Mouse (Mus musculus) MEL (cell line): Measurements from ENCODE around the gene Dpf3. TPM values are rescaled to one million over a fixed set of nuclear protein-coding genes. Genes with fewer than 3 reads are reported as not detected.

ENCODE experiments used
- DNase-seq: peaks from one replicate; pipeline ENCODE4 v3.0.0; 2011; ENCODE audit warnings: low read depth, low spot score
- H3K27ac ChIP-seq: 2 replicates; pipeline ENCODE4 v1.5.1; 2012; ENCODE audit warnings: low read depth, mild to moderate bottlenecking, control low read depth, low read length, moderate library complexity; ENCODE audit not compliant: control insufficient read depth
- H3K27me3 ChIP-seq, 2 experiments: fragments of 150-350 bp in 1 of 2; sonication (generic) in 1 of 2; 2 replicates each; pipeline ENCODE4 v1.6.1; 2012; ENCODE audit warnings: low read length in 2 of 2, mild to moderate bottlenecking in 2 of 2, improper control_type of control experiment in 1 of 2, moderate library complexity in 1 of 2; ENCODE audit not compliant: insufficient read depth in 2 of 2, control insufficient read depth in 1 of 2
- H3K36me3 ChIP-seq, 2 experiments: 2 replicates each; pipeline ENCODE4 v1.6.1; 2012 to 2014; ENCODE audit warnings: low read length in 2 of 2, improper control_type of control experiment in 1 of 2, inconsistent platforms in 1 of 2, mild to moderate bottlenecking in 1 of 2; ENCODE audit not compliant: insufficient read depth in 2 of 2, control insufficient read depth in 1 of 2
- H3K4me1 ChIP-seq, 2 experiments: fragments of 150-350 bp in 1 of 2; sonication (generic) in 1 of 2; 2 replicates each; pipeline ENCODE4 v1.6.1; 2012; ENCODE audit warnings: low read length in 2 of 2, improper control_type of control experiment in 1 of 2, mild to moderate bottlenecking in 1 of 2; ENCODE audit not compliant: insufficient read depth in 2 of 2, control insufficient read depth in 1 of 2
- H3K4me3 ChIP-seq, 2 experiments: fragments of 150-350 bp in 1 of 2; sonication (generic) in 1 of 2; 2 replicates each; pipeline ENCODE4 v1.5.1; 2012; ENCODE audit warnings: low read depth in 2 of 2, low read length in 2 of 2, mild to moderate bottlenecking in 2 of 2, moderate library complexity in 2 of 2, control low read depth in 1 of 2, improper control_type of control experiment in 1 of 2; ENCODE audit not compliant: control insufficient read depth in 1 of 2, insufficient read depth in 1 of 2
- H3K79me2 ChIP-seq: 2 replicates; pipeline ENCODE4 v1.6.1; 2012; ENCODE audit warnings: mild to moderate bottlenecking, low read length, moderate library complexity; ENCODE audit not compliant: control insufficient read depth, poor library complexity, insufficient read depth
- H3K9ac ChIP-seq: 2 replicates; pipeline ENCODE4 v1.6.1; 2012; ENCODE audit warnings: low read depth, mild to moderate bottlenecking, control low read depth, low read length, moderate library complexity; ENCODE audit not compliant: control insufficient read depth, poor library complexity, severe bottlenecking
- H3K9me3 ChIP-seq: fragments of 150-350 bp; sonication (generic); replicated peaks from 2 replicates; pipeline ENCODE4 v1.6.1; 2012; ENCODE audit warnings: mild to moderate bottlenecking, low read length, improper control_type of control experiment, moderate library complexity; ENCODE audit not compliant: insufficient read depth
- CTCF ChIP-seq, 3 experiments: IDR thresholded peaks in 2 of 3; conservative IDR thresholded peaks in 1 of 3; 2 replicates each; pipeline ENCODE4 v1.5.1; 2011 to 2012; ENCODE audit warnings: low read length in 3 of 3, low read depth in 2 of 3, mild to moderate bottlenecking in 2 of 3, improper control_type of control experiment in 1 of 3, inconsistent platforms in 1 of 3, mixed read lengths in 1 of 3, moderate library complexity in 1 of 3; ENCODE audit not compliant: control insufficient read depth in 1 of 3, insufficient read depth in 1 of 3, poor library complexity in 1 of 3, severe bottlenecking in 1 of 3
- E2F4 ChIP-seq: IDR thresholded peaks from 2 replicates; pipeline ENCODE4 v1.6.1; 2011; ENCODE audit warnings: low read depth, low read length, improper control_type of control experiment, borderline replicate concordance
- EP300 ChIP-seq, 2 experiments: IDR thresholded peaks; 2 replicates each; pipeline ENCODE4 v1.6.1; 2011; ENCODE audit warnings: improper control_type of control experiment in 2 of 2, low read length in 2 of 2, low read depth in 1 of 2, mild to moderate bottlenecking in 1 of 2
- ETS1 ChIP-seq: IDR thresholded peaks from 2 replicates; pipeline ENCODE4 v1.6.1; 2012; ENCODE audit warnings: low read depth, mild to moderate bottlenecking, inconsistent platforms, low read length, improper control_type of control experiment, moderate library complexity
- GABPA ChIP-seq: IDR thresholded peaks from 2 replicates; pipeline ENCODE4 v1.6.1; 2012; ENCODE audit warnings: low read depth, mild to moderate bottlenecking, inconsistent platforms, low read length, improper control_type of control experiment, moderate library complexity
- GATA1 ChIP-seq: IDR thresholded peaks from 2 replicates; pipeline ENCODE4 v1.6.1; 2011; ENCODE audit warnings: low read depth, low read length, improper control_type of control experiment
- HCFC1 ChIP-seq: IDR thresholded peaks from 2 replicates; pipeline ENCODE4 v1.6.1; 2012; ENCODE audit warnings: low read depth, mild to moderate bottlenecking, inconsistent platforms, low read length, improper control_type of control experiment, moderate library complexity
- JUND ChIP-seq: IDR thresholded peaks from 2 replicates; pipeline ENCODE4 v1.6.1; 2011; ENCODE audit warnings: low read depth, mild to moderate bottlenecking, improper control_type of control experiment, low read length
- MAZ ChIP-seq: IDR thresholded peaks from 2 replicates; pipeline ENCODE4 v1.6.1; 2012; ENCODE audit warnings: low read depth, mild to moderate bottlenecking, inconsistent platforms, low read length, improper control_type of control experiment
- MEF2A ChIP-seq: IDR thresholded peaks from 2 replicates; pipeline ENCODE4 v1.6.1; 2014; ENCODE audit warnings: low read depth, mild to moderate bottlenecking, inconsistent platforms, low read length, improper control_type of control experiment; ENCODE audit not compliant: poor library complexity, insufficient replicate concordance, severe bottlenecking; ENCODE audit errors: extremely low read depth
- MXI1 ChIP-seq: IDR thresholded peaks from 2 replicates; pipeline ENCODE4 v1.6.1; 2011; ENCODE audit warnings: mild to moderate bottlenecking, low read depth, low read length, improper control_type of control experiment
- MYB ChIP-seq: IDR thresholded peaks from 2 replicates; pipeline ENCODE4 v1.6.1; 2011; ENCODE audit warnings: mild to moderate bottlenecking, low read depth, low read length, improper control_type of control experiment
- MYC ChIP-seq: IDR thresholded peaks from 2 replicates; pipeline ENCODE4 v1.6.1; 2011; ENCODE audit warnings: low read depth, mild to moderate bottlenecking, low read length, improper control_type of control experiment, moderate library complexity
- NRF1 ChIP-seq: IDR thresholded peaks from 2 replicates; pipeline ENCODE4 v1.6.1; 2014; ENCODE audit warnings: low read depth, mild to moderate bottlenecking, inconsistent platforms, low read length, improper control_type of control experiment, moderate library complexity; ENCODE audit not compliant: poor library complexity, insufficient read depth, severe bottlenecking
- POLR2AphosphoS5 ChIP-seq: IDR thresholded peaks from 2 replicates; pipeline ENCODE4 v1.6.1; 2012; ENCODE audit warnings: low read depth, borderline replicate concordance, mild to moderate bottlenecking, inconsistent platforms, low read length, moderate library complexity, mixed read lengths
- RCOR1 ChIP-seq: IDR thresholded peaks from 2 replicates; pipeline ENCODE4 v1.6.1; 2012; ENCODE audit warnings: low read depth, mild to moderate bottlenecking, inconsistent platforms, low read length, improper control_type of control experiment
- TAL1 ChIP-seq: IDR thresholded peaks from 2 replicates; pipeline ENCODE4 v1.6.1; 2012; ENCODE audit warnings: mild to moderate bottlenecking, inconsistent platforms, low read length, moderate library complexity, mixed read lengths
- TCF12 ChIP-seq: IDR thresholded peaks from 2 replicates; pipeline ENCODE4 v1.6.1; 2014; ENCODE audit warnings: low read depth, mild to moderate bottlenecking, inconsistent platforms, low read length, improper control_type of control experiment, moderate library complexity
- USF2 ChIP-seq, 2 experiments: IDR thresholded peaks; 2 replicates each; pipeline ENCODE4 v1.6.1; 2011 to 2012; ENCODE audit warnings: improper control_type of control experiment in 2 of 2, low read length in 2 of 2, borderline replicate concordance in 1 of 2, inconsistent platforms in 1 of 2, low read depth in 1 of 2, mild to moderate bottlenecking in 1 of 2; ENCODE audit not compliant: insufficient read depth in 1 of 2
- ZC3H11A ChIP-seq: IDR thresholded peaks from 2 replicates; pipeline ENCODE4 v1.6.1; 2012; ENCODE audit warnings: low read depth, mild to moderate bottlenecking, inconsistent platforms, low read length, improper control_type of control experiment
- ZMIZ1 ChIP-seq: IDR thresholded peaks from 2 replicates; pipeline ENCODE4 v1.6.1; 2012; ENCODE audit warnings: low read depth, mild to moderate bottlenecking, inconsistent platforms, low read length, improper control_type of control experiment, moderate library complexity
- ZNF384 ChIP-seq: IDR thresholded peaks from 2 replicates; pipeline ENCODE4 v1.6.1; 2012; ENCODE audit warnings: low read depth, mild to moderate bottlenecking, inconsistent platforms, low read length, improper control_type of control experiment
- polyA plus RNA-seq, 2 experiments: library from polyadenylated mRNA; stranded (reverse) in 1 of 2; unstranded in 1 of 2; fragments of >175 nt in 1 of 2; fragments of >200 nt in 1 of 2; gene quantifications; 2 replicates each; pipeline versions ENCODE4 v1.2.1 to v1.2.4; 2012; ENCODE audit warnings: low replicate concordance in 2 of 2, low read depth in 1 of 2; ENCODE audit not compliant: insufficient read length in 2 of 2, insufficient read depth in 1 of 2, missing spikeins in 1 of 2
- total RNA-seq: library from RNA; depleted of rRNA; stranded (reverse); fragments of 300-350 nt; gene quantifications from 2 replicates; pipeline ENCODE4 v1.2.3, GENCODE M21; 2012

Gene Dpf3
- total and polyA plus RNA-seq, 3 experiments, result 4.2 to 6.8 TPM; not detected in 1

DNA sequence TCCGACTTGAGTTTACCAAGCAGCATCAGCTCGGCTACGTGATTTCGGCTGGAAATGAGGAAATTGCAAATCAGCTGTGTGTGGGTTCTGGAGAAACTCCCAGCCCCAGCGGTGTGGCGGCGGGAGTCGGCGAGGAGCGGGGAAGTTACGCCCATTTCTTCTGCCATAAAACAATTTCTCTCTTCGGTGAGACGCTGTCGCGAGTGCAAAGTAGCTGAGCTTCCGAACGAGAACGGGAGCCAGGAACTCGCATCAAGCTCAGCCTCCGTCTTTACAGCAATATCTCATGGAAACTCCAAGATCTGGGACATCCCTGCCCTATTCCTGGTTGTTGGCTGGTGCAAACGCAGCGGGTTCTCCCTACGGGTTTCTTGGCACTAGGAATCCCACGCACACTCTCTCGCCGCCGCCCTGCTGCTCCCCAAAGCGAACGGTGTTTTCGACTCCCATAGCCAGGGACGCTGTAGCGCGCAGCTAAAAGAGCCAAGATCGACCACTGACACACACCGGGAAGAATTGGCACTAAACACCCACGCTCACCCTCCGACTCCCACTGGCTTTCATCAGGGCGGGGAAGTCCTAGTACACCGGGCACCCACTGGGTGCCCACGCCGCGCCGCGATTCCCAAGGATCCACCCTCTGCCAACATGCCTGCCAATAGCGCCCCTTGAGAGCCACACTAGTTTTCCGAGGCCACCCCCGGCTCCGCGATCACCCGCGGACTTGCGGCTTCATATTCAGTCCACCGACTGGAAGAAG is 1.4 kb downstream of the Dpf3 start:
- TF ChIP-seq ZMIZ1, result no peak
- TF ChIP-seq HCFC1, result no peak
- TF ChIP-seq ETS1, result 0 out of 2 replicates have a peak, but pooled peaks have one; percentile 8
- no peak for TF ChIP-seq ZNF384
- 0 out of 2 replicates have a peak, but pooled peaks have one; percentile 11 for TF ChIP-seq MAZ
- no peak for TF ChIP-seq MXI1
- no peak for TF ChIP-seq POLR2AphosphoS5
- no peak for TF ChIP-seq E2F4
- no peak for TF ChIP-seq EP300 (IDR thresholded peaks at IDR 0.05; ENCODE audit: low read depth in 1 of 2, low read length in 2 of 2)
- no peak for TF ChIP-seq MEF2A
- no peaks in the 10 kb centered on the region for H3K9me3 ChIP-seq
- no peaks in the 10 kb centered on the region for H3K27me3 ChIP-seq
- no peaks in the 10 kb centered on the region; a peak in 1 of 4 replicates for H3K36me3 ChIP-seq
- no peaks in the 10 kb centered on the region; the same call in 1 of the 2 replicates for H3K79me2 ChIP-seq
- H3K27ac ChIP-seq, result no peak overlapping the region
- peak; percentile 43 for DNase-seq
- peaks cover 0 to 14% of the 10 kb centered on the region in 2 experiments; a peak in 1 of 4 replicates for H3K4me1 ChIP-seq
- H3K4me3 ChIP-seq, result peak overlapping the region; percentile 69 to 86
- peak overlapping the region; percentile 82 for H3K9ac ChIP-seq

DNA sequence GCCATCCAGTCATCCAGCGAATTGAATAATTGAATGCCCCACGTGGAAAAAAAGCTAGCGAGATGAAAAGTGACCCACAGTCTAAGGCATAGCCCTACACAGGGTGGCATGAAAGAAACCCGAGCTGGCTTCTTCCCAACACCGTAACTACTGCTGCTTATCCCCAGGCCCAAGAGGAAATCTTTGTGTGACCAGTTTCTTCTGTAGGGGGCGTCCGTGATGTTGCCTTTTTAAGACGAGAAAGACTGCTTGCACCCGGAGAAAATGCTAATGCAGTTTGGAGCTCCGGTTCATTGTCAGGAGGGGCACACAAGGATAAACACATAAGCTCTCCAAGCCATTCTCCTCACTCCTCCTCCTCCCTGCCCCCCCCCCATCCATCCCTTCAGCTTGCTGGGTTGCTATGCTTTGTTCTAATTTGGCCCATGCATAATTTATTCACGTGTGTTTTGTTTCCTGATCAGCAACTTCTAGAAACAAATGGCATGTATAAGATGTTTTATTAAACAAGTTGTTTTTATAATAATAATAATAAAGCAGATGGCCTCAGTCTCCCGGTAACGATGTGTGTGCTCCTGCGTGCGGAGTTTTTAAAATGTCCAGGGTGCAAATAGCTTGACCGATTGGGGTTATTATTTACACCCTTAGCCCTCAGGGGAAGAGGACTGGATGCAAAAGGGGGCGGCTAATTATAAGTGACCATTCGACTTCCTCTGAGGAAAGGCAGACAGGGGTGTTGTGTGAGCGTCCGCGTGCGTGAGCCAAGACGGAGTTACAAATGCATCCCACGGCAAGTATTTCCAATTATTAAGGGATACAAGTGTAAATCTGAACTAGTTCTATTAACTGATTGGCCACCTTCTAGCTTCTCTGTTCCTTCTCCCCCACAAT is 2.4 kb downstream of the Dpf3 start:
- H3K4me1 ChIP-seq, result peaks cover 0 to 18% of the 10 kb centered on the region in 2 experiments; a peak in 2 of 4 replicates
- H3K4me3 ChIP-seq, result no peak overlapping the region
- no peak overlapping the region for H3K27ac ChIP-seq

More for the DNA sequence above, 2.4 kb downstream of the Dpf3 start:
- Histone ChIP-seq H3K9ac (no peak overlapping the region), H3K36me3 (peaks cover 0 to 3% of the 10 kb centered on the region in 2 experiments; a peak in 2 of 4 replicates), H3K27me3 (no peaks in the 10 kb centered on the region), H3K79me2 (no peaks in the 10 kb centered on the region; the same call in 1 of the 2 replicates), H3K9me3 (no peaks in the 10 kb centered on the region)
- DNase-seq, result no peak
- TF ChIP-seq MXI1 (no peak), JUND (no peak), ETS1 (no peak), TAL1 (no peak), GABPA (no peak), MYB (no peak), ZNF384 (no peak), USF2 (IDR thresholded peaks at IDR 0.05; ENCODE audit: borderline replicate concordance in 1 of 2, insufficient read depth in 1 of 2, low read depth in 1 of 2, low read length in 2 of 2) (no peak), RCOR1 (no peak), GATA1 (no peak), ZC3H11A (no peak), EP300 (IDR thresholded peaks at IDR 0.05; ENCODE audit: low read depth in 1 of 2, low read length in 2 of 2) (no peak), MYC (no peak), NRF1 (no peak), TCF12 (no peak), CTCF (IDR thresholded peaks at IDR 0.05 in 2 of 3, conservative IDR thresholded peaks at IDR 0.05 in 1 of 3; ENCODE audit: control insufficient read depth in 1 of 3, insufficient read depth in 1 of 3, low read depth in 2 of 3, low read length in 3 of 3, poor library complexity in 1 of 3, severe bottlenecking in 1 of 3) (no peak), HCFC1 (no peak)
